Mouse (Mus musculus): ENCODE measurements at regions not wholly inside any gene's neighbourhood (a gene's known extent, or its start where the extent isn't known, plus 50 kb on each side); places are given as distances from the start of the nearest gene placed in this dataset.

DNA sequence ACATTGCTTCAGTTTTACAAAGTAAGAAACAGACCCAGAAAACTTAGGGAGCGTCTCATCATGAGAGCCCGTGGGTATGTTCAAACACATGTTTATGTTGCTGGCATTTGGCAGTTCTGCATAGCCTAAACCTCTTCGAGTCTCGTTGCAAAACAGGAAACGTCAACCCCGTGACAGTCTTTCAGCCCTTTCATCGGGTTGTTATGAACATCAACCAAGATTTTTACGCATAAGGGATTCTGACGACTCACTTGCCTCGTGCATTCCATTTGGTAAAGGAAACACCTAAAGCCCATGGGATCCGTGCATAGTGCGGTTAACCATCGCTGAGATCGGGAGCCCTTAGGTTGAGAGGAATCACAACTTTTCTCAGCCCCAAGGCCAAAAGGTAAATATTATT is 115.7 kb downstream of the Gpam start:
- H3K27me3 ChIP-seq (ENCODE audit: control insufficient read depth, insufficient read depth, low read length) = no peaks in the 10 kb centered on the region
- no peaks in the 10 kb centered on the region for H3K4me1 ChIP-seq (replicated peaks; ENCODE audit: control insufficient read depth, insufficient read depth, low read length)
- H3K9me3 ChIP-seq (ENCODE audit: control insufficient read depth, low read length) = no peaks in the 10 kb centered on the region
- no peak overlapping the region for H3K9ac ChIP-seq (ENCODE audit: low read depth, low read length)
- H3K4me3 ChIP-seq (ENCODE audit: low read depth, low read length) = no peak overlapping the region
- no peak overlapping the region for H3K4me2 ChIP-seq (replicated peaks; ENCODE audit: low read depth, low read length)
- WGBS = 89% methylated on average over 14 of the region's 14 CpGs
- no peak overlapping the region for H3K27ac ChIP-seq (ENCODE audit: low read depth, low read length)
- DNase-seq (ENCODE audit: low spot score) (no peak), ATAC-seq (ENCODE audit: low FRiP score) (no peak)
- no peaks in the 10 kb centered on the region for H3K36me3 ChIP-seq (ENCODE audit: control insufficient read depth, insufficient read depth, low read length)

DNA sequence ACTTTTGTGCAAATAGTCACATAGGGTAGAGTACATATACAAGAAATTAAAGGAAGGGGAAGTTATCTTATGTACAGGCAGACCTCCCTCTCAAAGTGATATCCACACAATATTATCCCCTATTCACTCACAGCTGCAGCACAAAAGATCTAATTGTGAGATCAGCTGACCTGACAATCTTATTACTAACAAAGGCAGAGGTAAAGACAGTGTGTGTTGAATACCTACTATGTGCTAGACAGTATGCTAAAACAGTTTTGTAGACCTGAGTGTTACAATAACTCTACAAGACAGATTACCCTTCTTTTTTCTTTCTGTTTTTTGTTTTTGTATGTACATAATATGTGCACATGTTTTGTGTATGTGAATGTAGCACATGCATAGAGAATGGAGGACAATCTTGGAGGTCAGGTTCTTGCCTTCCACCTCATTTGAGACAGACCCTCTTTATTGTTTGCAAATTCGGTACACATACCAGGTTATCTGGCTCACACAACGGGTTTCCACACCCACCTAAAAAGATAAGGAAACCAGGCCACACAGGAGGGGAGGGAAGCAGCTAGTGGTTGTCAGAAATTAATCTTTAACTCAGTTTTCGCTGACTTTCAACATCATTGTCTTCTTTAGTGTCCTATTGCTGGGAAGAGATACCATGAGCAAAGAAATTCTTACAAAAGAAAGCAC is 118.4 kb downstream of the Gpam start:
- Histone ChIP-seq H3K9me3 (ENCODE audit: control insufficient read depth, low read length) (no peaks in the 10 kb centered on the region; the same call in 1 of the 2 replicates), H3K27me3 (ENCODE audit: control insufficient read depth, insufficient read depth, low read length) (no peaks in the 10 kb centered on the region), H3K4me2 (replicated peaks; ENCODE audit: low read depth, low read length) (no peak overlapping the region), H3K36me3 (ENCODE audit: control insufficient read depth, insufficient read depth, low read length) (no peaks in the 10 kb centered on the region), H3K4me3 (ENCODE audit: low read depth, low read length) (no peak overlapping the region), H3K9ac (ENCODE audit: low read depth, low read length) (no peak overlapping the region), H3K4me1 (replicated peaks; ENCODE audit: control insufficient read depth, insufficient read depth, low read length) (no peaks in the 10 kb centered on the region), H3K27ac (ENCODE audit: low read depth, low read length) (no peak overlapping the region)
- ATAC-seq (ENCODE audit: low FRiP score) (no peak), DNase-seq (ENCODE audit: low spot score) (no peak)
- WGBS = 84% methylated on average over 3 of the region's 3 CpGs

DNA sequence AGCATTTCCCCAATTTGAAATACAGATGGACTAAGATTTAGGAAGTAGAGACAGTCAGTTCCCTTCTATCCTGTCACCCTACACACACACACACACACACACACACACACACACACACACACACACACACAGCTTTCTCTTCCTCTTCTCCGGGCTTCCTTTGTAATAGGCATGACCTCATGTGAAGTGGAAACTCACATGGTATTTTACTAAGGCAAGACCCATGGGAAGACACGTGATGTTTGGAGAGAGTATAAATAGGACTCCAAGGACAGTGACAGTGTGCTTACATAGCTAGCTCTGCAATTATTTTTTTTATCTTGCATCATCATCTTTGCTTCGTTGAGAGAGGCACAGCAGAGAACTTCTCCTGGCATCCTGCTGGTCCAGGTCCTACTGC is 137.1 kb downstream of the Gpam start:
- Histone ChIP-seq H3K9me3 (ENCODE audit: control insufficient read depth, low read length) (no peaks in the 10 kb centered on the region), H3K36me3 (ENCODE audit: control insufficient read depth, insufficient read depth, low read length) (no peaks in the 10 kb centered on the region), H3K4me3 (ENCODE audit: low read depth, low read length) (no peak overlapping the region), H3K27ac (ENCODE audit: low read depth, low read length) (no peak overlapping the region), H3K4me1 (replicated peaks; ENCODE audit: control insufficient read depth, insufficient read depth, low read length) (no peaks in the 10 kb centered on the region), H3K27me3 (ENCODE audit: control insufficient read depth, insufficient read depth, low read length) (no peaks in the 10 kb centered on the region), H3K9ac (ENCODE audit: low read depth, low read length) (no peak overlapping the region), H3K4me2 (replicated peaks; ENCODE audit: low read depth, low read length) (no peak overlapping the region)
- ATAC-seq (ENCODE audit: low FRiP score) (no peak), DNase-seq (ENCODE audit: low spot score) (no peak)
- 81% methylated on average over 3 of the region's 3 CpGs for WGBS

DNA sequence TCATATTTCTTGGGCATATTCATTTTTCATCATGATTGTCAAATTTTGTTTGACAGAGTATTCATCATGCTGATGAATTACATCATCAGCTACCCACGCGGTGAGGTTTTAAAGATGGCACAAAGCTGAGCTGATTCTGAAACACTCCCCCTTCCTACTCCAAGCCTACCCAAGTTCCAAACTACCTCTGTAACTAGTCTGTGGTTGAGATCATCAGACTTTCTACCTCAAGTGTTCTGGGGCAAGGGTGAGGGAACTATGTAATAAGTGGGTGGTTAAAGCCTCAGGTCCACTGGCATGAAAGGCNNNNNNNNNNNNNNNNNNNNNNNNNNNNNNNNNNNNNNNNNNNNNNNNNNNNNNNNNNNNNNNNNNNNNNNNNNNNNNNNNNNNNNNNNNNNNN is 142.5 kb downstream of the Gpam start:
- no peak for ATAC-seq (ENCODE audit: low FRiP score)
- Histone ChIP-seq H3K27ac (ENCODE audit: low read depth, low read length) (no peak overlapping the region), H3K4me1 (replicated peaks; ENCODE audit: control insufficient read depth, insufficient read depth, low read length) (no peaks in the 10 kb centered on the region), H3K9ac (ENCODE audit: low read depth, low read length) (no peak overlapping the region), H3K27me3 (ENCODE audit: control insufficient read depth, insufficient read depth, low read length) (no peaks in the 10 kb centered on the region), H3K4me2 (replicated peaks; ENCODE audit: low read depth, low read length) (no peak overlapping the region), H3K36me3 (ENCODE audit: control insufficient read depth, insufficient read depth, low read length) (no peaks in the 10 kb centered on the region), H3K9me3 (ENCODE audit: control insufficient read depth, low read length) (no peaks in the 10 kb centered on the region), H3K4me3 (ENCODE audit: low read depth, low read length) (no peak overlapping the region)
- no peak for DNase-seq (ENCODE audit: low spot score)
- 92% methylated on average over 2 of the region's 2 CpGs for WGBS

DNA sequence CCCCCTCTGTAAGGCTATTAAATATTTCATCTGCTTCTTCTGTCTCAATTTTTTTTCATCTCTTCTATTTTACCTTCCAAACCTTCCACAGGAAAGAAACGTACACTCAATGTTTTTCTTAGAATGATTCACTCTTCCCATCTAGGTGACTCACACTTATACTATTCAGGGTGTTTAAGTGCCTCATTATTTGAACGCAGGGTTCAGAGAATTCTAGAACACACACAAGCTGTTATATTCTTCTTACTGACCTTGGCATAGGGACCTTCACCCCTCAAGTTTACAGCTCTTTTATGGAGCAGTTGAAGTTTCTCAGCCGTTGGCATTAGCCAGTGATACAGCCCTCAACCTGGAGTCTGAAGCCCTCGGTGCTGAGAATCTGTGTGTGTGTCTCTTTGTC is 144.2 kb downstream of the Gpam start:
- WGBS = 79% methylated on average over 4 of the region's 4 CpGs
- Histone ChIP-seq H3K4me3 (ENCODE audit: low read depth, low read length) (no peak overlapping the region), H3K4me1 (replicated peaks; ENCODE audit: control insufficient read depth, insufficient read depth, low read length) (no peaks in the 10 kb centered on the region), H3K9me3 (ENCODE audit: control insufficient read depth, low read length) (no peaks in the 10 kb centered on the region), H3K27ac (ENCODE audit: low read depth, low read length) (no peak overlapping the region), H3K4me2 (replicated peaks; ENCODE audit: low read depth, low read length) (no peak overlapping the region), H3K27me3 (ENCODE audit: control insufficient read depth, insufficient read depth, low read length) (no peaks in the 10 kb centered on the region), H3K36me3 (ENCODE audit: control insufficient read depth, insufficient read depth, low read length) (no peaks in the 10 kb centered on the region), H3K9ac (ENCODE audit: low read depth, low read length) (no peak overlapping the region)
- DNase-seq (ENCODE audit: low spot score) (no peak), ATAC-seq (ENCODE audit: low FRiP score) (no peak)

DNA sequence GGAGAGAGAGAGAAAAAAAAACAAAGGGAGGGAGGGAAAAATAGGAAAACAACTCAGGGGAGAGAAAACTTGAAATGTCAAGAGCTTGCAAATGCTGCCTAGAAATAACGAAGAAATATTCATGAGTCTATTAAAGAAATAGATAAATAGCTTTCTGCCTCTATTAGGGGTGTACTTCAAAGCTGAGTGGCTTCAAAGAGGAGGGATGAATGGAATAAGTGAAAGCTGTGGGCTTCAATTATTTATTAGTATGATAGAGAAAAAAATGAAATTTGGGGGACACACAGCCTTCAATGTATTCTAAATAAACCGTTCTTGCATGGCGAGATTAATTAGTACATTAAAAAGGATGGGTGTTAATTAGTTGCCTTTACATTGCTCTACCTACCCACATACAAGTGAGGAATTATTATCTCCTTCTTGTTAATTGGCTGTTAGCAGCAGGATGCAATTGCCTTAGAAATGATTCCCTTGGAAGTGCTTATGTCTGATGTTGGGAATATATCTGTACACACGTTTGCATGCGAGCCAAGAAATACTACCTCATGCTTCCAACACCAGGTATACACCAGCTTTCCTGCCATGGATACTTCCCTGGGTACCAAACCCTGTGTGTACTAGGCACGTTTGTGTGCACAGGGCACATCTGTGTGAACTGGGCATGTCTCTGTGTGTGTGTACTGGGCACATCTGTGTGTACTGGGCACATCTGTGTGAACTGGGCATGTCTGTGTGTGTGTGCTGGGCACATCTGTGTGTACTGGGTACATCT is 155.4 kb downstream of the Gpam start:
- H3K4me2 ChIP-seq (replicated peaks; ENCODE audit: low read depth, low read length) = no peak overlapping the region
- ATAC-seq (ENCODE audit: low FRiP score) = no peak
- no peak overlapping the region for H3K27ac ChIP-seq (ENCODE audit: low read depth, low read length)
- DNase-seq (ENCODE audit: low spot score) = no peak
- H3K9me3 ChIP-seq (ENCODE audit: control insufficient read depth, low read length) = no peaks in the 10 kb centered on the region
- no peaks in the 10 kb centered on the region for H3K36me3 ChIP-seq (ENCODE audit: control insufficient read depth, insufficient read depth, low read length)
- H3K4me1 ChIP-seq (replicated peaks; ENCODE audit: control insufficient read depth, insufficient read depth, low read length) = no peaks in the 10 kb centered on the region
- 90% methylated on average over 6 of the region's 6 CpGs for WGBS
- no peak overlapping the region for H3K4me3 ChIP-seq (ENCODE audit: low read depth, low read length)
- no peak overlapping the region for H3K9ac ChIP-seq (ENCODE audit: low read depth, low read length)
- H3K27me3 ChIP-seq (ENCODE audit: control insufficient read depth, insufficient read depth, low read length) = no peaks in the 10 kb centered on the region

DNA sequence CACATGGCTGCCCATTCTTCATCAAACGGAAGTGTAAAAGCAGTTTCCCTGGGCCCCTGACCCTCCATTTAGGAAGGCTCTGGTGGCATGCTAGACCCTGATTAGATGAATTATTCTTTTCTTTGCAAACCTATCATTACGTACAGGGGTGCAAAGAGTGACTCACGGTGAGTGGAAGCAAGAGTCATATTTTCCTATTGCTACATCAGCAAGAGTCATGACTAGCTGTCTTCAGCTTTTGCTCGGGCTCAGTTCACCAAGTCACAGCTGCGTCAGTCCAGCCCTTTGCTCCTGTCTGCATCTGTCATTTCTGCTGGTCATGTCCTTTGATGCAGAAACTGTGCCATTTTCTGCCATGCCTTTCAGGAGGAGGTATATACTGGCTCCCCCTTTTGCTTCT is 168.7 kb downstream of the Gpam start:
- Histone ChIP-seq H3K9me3 (ENCODE audit: control insufficient read depth, low read length) (no peaks in the 10 kb centered on the region), H3K9ac (ENCODE audit: low read depth, low read length) (no peak overlapping the region), H3K27ac (ENCODE audit: low read depth, low read length) (no peak overlapping the region), H3K4me1 (replicated peaks; ENCODE audit: control insufficient read depth, insufficient read depth, low read length) (no peaks in the 10 kb centered on the region), H3K4me3 (ENCODE audit: low read depth, low read length) (no peak overlapping the region), H3K4me2 (replicated peaks; ENCODE audit: low read depth, low read length) (no peak overlapping the region), H3K27me3 (ENCODE audit: control insufficient read depth, insufficient read depth, low read length) (no peaks in the 10 kb centered on the region), H3K36me3 (ENCODE audit: control insufficient read depth, insufficient read depth, low read length) (no peaks in the 10 kb centered on the region)
- DNase-seq (ENCODE audit: low spot score) (no peak), ATAC-seq (ENCODE audit: low FRiP score) (no peak)
- WGBS = 86% methylated on average over 5 of the region's 5 CpGs

DNA sequence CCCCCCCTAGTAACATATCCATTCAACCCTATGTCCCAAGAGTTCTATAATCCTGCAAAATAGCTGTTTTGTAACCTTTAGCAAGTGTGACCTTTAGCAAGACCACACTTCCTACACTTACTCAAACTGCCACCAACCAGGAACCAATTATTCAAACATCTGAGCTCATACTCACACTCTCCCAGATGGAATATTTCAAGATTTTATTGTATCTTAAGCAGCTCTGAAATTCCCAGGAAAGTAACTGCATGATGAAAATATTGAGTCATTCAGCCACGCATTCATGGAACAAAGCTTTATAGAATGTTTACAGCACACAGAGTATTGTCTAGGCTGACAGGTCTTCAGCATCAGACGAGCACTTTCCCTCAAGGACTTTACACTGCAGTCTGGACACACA is 171.9 kb downstream of the Gpam start:
- Histone ChIP-seq H3K4me3 (ENCODE audit: low read depth, low read length) (no peak overlapping the region), H3K27me3 (ENCODE audit: control insufficient read depth, insufficient read depth, low read length) (no peaks in the 10 kb centered on the region), H3K9ac (ENCODE audit: low read depth, low read length) (no peak overlapping the region), H3K36me3 (ENCODE audit: control insufficient read depth, insufficient read depth, low read length) (no peaks in the 10 kb centered on the region), H3K27ac (ENCODE audit: low read depth, low read length) (no peak overlapping the region), H3K4me2 (replicated peaks; ENCODE audit: low read depth, low read length) (no peak overlapping the region), H3K4me1 (replicated peaks; ENCODE audit: control insufficient read depth, insufficient read depth, low read length) (no peaks in the 10 kb centered on the region), H3K9me3 (ENCODE audit: control insufficient read depth, low read length) (no peaks in the 10 kb centered on the region)
- 62% methylated on average over 2 of the region's 2 CpGs for WGBS
- no peak for ATAC-seq (ENCODE audit: low FRiP score)
- DNase-seq (ENCODE audit: low spot score) = no peak

DNA sequence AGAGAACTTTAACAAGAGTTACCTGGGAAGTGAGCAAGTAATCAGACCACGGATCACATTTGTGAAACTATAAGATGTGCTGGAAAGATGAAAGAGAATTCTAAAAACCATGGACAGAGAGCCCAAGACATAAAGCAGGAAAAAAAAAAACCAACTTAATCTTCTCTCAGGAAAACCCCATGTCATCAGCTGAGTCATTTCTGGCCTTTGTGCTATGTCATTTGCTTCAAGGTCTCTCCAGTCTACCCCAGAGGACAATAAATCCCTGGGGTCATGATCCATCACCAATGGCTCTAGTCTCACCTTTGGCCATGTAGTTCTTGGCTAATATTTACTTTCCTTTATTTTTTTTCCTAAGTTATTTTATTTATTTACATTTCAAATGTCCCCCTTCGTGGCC is 174.5 kb downstream of the Gpam start:
- Histone ChIP-seq H3K27ac (ENCODE audit: low read depth, low read length) (no peak overlapping the region), H3K9me3 (ENCODE audit: control insufficient read depth, low read length) (no peaks in the 10 kb centered on the region), H3K4me2 (replicated peaks; ENCODE audit: low read depth, low read length) (no peak overlapping the region), H3K4me3 (ENCODE audit: low read depth, low read length) (no peak overlapping the region), H3K36me3 (ENCODE audit: control insufficient read depth, insufficient read depth, low read length) (no peaks in the 10 kb centered on the region), H3K9ac (ENCODE audit: low read depth, low read length) (no peak overlapping the region), H3K4me1 (replicated peaks; ENCODE audit: control insufficient read depth, insufficient read depth, low read length) (no peaks in the 10 kb centered on the region; the same call in 1 of the 2 replicates), H3K27me3 (ENCODE audit: control insufficient read depth, insufficient read depth, low read length) (no peaks in the 10 kb centered on the region)
- ATAC-seq (ENCODE audit: low FRiP score) (no peak), DNase-seq (ENCODE audit: low spot score) (no peak)
- WGBS = 79% methylated on average over 2 of the region's 2 CpGs

All from hindbrain, embryonic 11.5 days (tissue).